Mouse (Mus musculus) spleen, adult 10 weeks (tissue): ENCODE results near the gene Etfrf1. TPM values are rescaled to one million over a fixed set of nuclear protein-coding genes. Genes with fewer than 3 reads are reported as not detected.

Source experiments
- polyA plus RNA-seq: library from polyadenylated mRNA; stranded (reverse); fragments of 350-450 nt; fragmentation: Illumina TruSeq; extraction: RNeasy Lipid Tissue Mini Kit (QIAGEN cat#74804); gene quantifications from one replicate; pipeline ENCODE4 v1.2.3, GENCODE M21; 2015; ENCODE audit warnings: low replicate concordance; ENCODE audit not compliant: insufficient read depth

Etfrf1 gene
- 35.3 TPM for polyA plus RNA-seq

GRCm38 (mm10) chr6:145210816-145211338 is at the start of gene Etfrf1, which contains the start of gene Casc1:
Etfrf1 (plus strand) TSS chr6:145211134.
Casc1 (minus strand) TSS chr6:145211005.

GRCm38 (mm10) chr6:145250185-145250791 is 39.4 kb downstream of the Etfrf1 start, which contains the start of gene Kras:
Kras (minus strand) TSS chr6:145250239.

Other genes starting within 250 kb of the Etfrf1 start
- gene Bcat1, start 134.9 kb upstream of the Etfrf1 start, polyA plus RNA-seq, result 0.91 TPM
- 200 TPM for gene Lrmp, start 95.5 kb upstream of the Etfrf1 start, polyA plus RNA-seq
- 0.61 TPM for gene Casc1, start 129 bp upstream of the Etfrf1 start, polyA plus RNA-seq
- 96.6 TPM for gene Kras, start 39.1 kb downstream of the Etfrf1 start, polyA plus RNA-seq